Mouse (Mus musculus): ENCODE measurements at regions not wholly inside any gene's neighbourhood (a gene's known extent, or its start where the extent isn't known, plus 50 kb on each side); places are given as distances from the start of the nearest gene placed in this dataset.
"Not testable (repeated sequence)": the region's sequence is repeated elsewhere in the genome, so short reads cannot be mapped to it uniquely, and the experiment has no call there.

DNA sequence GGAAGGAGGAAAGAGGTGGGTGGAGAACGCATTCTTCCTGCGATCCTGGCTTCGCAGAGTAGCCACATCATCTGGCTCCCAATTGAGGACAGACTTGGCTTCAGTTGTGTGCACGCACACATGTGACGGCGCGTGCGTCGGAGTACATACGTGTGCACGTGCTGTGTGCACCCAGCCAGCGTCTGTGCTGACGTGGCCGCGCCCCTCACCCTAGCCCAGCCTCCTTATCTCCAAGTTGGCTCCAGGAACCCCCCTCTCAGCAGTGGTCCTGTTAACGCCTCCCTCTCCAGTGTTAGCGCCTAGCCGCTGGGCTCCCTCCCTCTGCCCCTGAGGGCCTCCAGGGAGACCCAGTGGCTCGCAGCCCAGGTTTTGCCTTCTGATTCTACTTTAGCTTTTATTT is 63.1 kb upstream of the Col1a1 start:
- peak overlapping the region; percentile 29 for H3K4me2 ChIP-seq (ENCODE audit: low read depth, low read length)
- no peaks in the 10 kb centered on the region for H3K9me3 ChIP-seq (replicated peaks; ENCODE audit: control insufficient read depth, low read length)
- no peaks in the 10 kb centered on the region; the same call in 1 of the 2 replicates for H3K27me3 ChIP-seq (ENCODE audit: control insufficient read depth, insufficient read depth, low read length)
- H3K36me3 ChIP-seq (replicated peaks; ENCODE audit: control insufficient read depth, insufficient read depth, low read depth, low read length) = no peaks in the 10 kb centered on the region
- H3K4me1 ChIP-seq (ENCODE audit: control insufficient read depth, insufficient read depth, low read length) = peaks cover 3% of the 10 kb centered on the region; the same call in 1 of the 2 replicates
- 1% methylated on average over 19 of the region's 19 CpGs for WGBS
- DNase-seq (ENCODE audit: low spot score) = peak; percentile 59
- peak overlapping the region; percentile 42; the same call in 1 of the 2 replicates for H3K9ac ChIP-seq (replicated peaks; ENCODE audit: low read length)
- H3K4me3 ChIP-seq (ENCODE audit: low read depth, low read length) = no peak overlapping the region
- no peak overlapping the region for H3K27ac ChIP-seq (replicated peaks; ENCODE audit: low read depth, low read length)
- no peak for ATAC-seq (replicated peaks; ENCODE audit: insufficient number of reproducible peaks, low FRiP score, low TSS enrichment, low read depth)

DNA sequence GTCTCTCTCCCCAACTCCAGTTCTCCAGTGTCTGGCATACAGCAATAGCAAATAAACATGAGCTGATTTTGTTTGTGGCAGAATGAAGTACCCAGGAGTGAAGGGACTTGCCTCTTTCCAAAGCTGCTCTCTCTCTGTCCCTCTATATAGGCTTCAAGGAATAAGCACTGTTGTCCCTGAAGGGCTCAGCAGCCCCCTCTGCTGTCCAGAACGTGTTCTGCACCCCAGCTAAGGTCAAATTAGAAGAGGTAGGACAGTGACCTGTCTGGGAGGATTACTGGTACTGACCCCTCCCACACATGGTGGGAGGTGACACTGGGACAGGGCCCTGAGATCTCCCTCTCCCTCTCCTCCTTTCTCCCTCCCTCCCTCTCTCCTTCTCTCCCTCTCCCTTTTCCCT is 65.7 kb upstream of the Col1a1 start:
- H3K9me3 ChIP-seq (replicated peaks; ENCODE audit: control insufficient read depth, low read length) = no peaks in the 10 kb centered on the region
- H3K36me3 ChIP-seq (replicated peaks; ENCODE audit: control insufficient read depth, insufficient read depth, low read depth, low read length) = no peaks in the 10 kb centered on the region
- ATAC-seq (replicated peaks; ENCODE audit: insufficient number of reproducible peaks, low FRiP score, low TSS enrichment, low read depth) (no peak), DNase-seq (ENCODE audit: low spot score) (peak; percentile 66)
- H3K27me3 ChIP-seq (ENCODE audit: control insufficient read depth, insufficient read depth, low read length) = no peaks in the 10 kb centered on the region; the same call in 1 of the 2 replicates
- H3K27ac ChIP-seq (replicated peaks; ENCODE audit: low read depth, low read length) = no peak overlapping the region
- no peak overlapping the region for H3K4me3 ChIP-seq (ENCODE audit: low read depth, low read length)
- no peak overlapping the region for H3K9ac ChIP-seq (replicated peaks; ENCODE audit: low read length)
- peaks cover 3% of the 10 kb centered on the region; the same call in 1 of the 2 replicates for H3K4me1 ChIP-seq (ENCODE audit: control insufficient read depth, insufficient read depth, low read length)
- 4% methylated on average over 1 of the region's 1 CpGs for WGBS
- H3K4me2 ChIP-seq (ENCODE audit: low read depth, low read length) = no peak overlapping the region

DNA sequence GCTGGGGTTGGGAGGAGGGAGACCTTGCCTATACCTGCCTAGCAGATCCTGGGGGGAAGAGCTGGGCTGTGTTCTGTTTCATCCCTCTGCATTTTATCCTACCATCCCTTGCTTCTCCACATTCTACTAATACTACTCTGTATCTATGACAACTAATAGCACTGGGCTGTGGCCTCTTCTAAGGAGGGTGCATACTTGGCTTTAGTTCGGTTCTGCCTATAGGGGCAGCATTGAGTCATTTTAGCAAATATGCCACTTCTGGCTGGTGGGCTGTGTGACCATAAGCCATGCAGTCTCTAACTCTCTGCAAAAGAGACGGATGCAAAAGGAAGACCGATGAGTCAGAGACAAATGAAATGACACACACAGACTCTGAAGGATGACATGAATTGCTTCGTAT is 66.2 kb upstream of the Col1a1 start:
- not testable (repeated sequence) for H3K4me2 ChIP-seq (ENCODE audit: low read depth, low read length); H3K4me1 ChIP-seq (ENCODE audit: control insufficient read depth, insufficient read depth, low read length); H3K9me3 ChIP-seq (replicated peaks; ENCODE audit: control insufficient read depth, low read length); H3K36me3 ChIP-seq (replicated peaks; ENCODE audit: control insufficient read depth, insufficient read depth, low read depth, low read length); H3K9ac ChIP-seq (replicated peaks; ENCODE audit: low read length); H3K27ac ChIP-seq (replicated peaks; ENCODE audit: low read depth, low read length); H3K27me3 ChIP-seq (ENCODE audit: control insufficient read depth, insufficient read depth, low read length); ATAC-seq (replicated peaks; ENCODE audit: insufficient number of reproducible peaks, low FRiP score, low TSS enrichment, low read depth); H3K4me3 ChIP-seq (ENCODE audit: low read depth, low read length)
- WGBS = 12% methylated on average over 4 of the region's 4 CpGs
- peak; percentile 63 for DNase-seq (ENCODE audit: low spot score)

DNA sequence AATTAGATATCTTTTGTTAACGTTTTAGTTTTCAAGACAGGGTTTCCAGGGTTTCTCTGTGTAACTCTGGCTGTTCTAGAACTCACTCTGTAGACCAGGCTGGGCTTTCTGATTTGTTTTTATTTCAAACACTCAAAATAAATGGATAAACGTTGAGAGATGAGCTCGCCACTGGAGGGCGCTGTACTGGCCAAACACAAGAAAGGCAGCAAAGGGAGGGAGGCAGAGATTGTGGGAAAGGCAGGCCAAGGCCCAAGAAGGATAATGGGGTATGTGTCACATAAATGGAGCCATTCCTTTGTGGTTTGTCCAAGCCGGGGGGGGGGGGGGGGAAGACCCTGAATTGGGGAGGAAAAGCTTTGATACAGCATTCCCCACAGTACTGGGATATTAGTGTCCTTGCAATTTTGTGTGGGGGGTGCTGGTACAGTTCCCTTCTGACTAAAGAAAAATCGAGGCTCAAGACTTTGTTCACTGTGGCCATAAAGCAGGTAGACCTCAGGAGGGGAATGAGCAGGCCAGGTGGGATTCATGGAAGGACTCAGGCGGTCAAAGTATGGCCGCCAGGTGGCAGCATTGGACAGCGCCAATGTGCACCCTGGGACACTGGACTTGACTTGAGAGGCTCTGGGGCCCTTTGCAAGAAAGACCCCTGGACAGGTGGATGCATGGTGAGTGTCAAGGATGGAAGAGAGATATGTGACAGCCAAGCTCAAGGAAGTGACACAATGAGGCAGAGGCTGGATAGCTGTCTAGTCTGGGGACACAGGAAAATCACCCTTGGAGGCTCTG is 69.7 kb upstream of the Col1a1 start:
- whole genome bisulfite sequencing = 10% methylated on average over 8 of the region's 9 CpGs

DNA sequence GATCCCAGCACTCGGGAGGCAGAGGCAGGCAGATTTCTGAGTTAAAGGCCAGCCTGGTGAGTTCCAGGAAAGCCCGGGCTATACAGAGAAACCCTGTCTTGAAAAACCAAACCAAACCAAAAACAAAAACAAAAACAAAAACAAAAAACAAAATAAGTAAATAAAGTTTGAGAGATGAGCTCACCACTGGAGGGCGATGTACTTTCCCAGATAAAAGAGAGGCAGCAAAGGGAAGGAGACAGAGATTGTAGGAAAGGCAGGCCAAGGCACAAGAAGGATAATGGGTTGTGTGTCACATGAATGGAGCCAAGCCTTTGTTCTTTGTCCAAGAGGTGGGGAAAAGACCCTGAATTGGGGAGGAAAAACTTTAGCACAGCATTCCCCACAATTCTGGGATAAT is 67.6 kb upstream of the Tmem92 start:
- no peak overlapping the region for H3K4me3 ChIP-seq (ENCODE audit: low read depth, low read length)
- H3K36me3 ChIP-seq (replicated peaks; ENCODE audit: control insufficient read depth, insufficient read depth, low read depth, low read length) = no peaks in the 10 kb centered on the region
- ATAC-seq (replicated peaks; ENCODE audit: insufficient number of reproducible peaks, low FRiP score, low TSS enrichment, low read depth) (no peak), DNase-seq (ENCODE audit: low spot score) (no peak)
- H3K9me3 ChIP-seq (replicated peaks; ENCODE audit: control insufficient read depth, low read length) = no peaks in the 10 kb centered on the region
- no peak overlapping the region for H3K9ac ChIP-seq (replicated peaks; ENCODE audit: low read length)
- H3K4me1 ChIP-seq (ENCODE audit: control insufficient read depth, insufficient read depth, low read length) = no peaks in the 10 kb centered on the region
- H3K27ac ChIP-seq (replicated peaks; ENCODE audit: low read depth, low read length) = no peak overlapping the region
- no peak overlapping the region for H3K4me2 ChIP-seq (ENCODE audit: low read depth, low read length)
- H3K27me3 ChIP-seq (ENCODE audit: control insufficient read depth, insufficient read depth, low read length) = no peaks in the 10 kb centered on the region
- WGBS = 91% methylated on average over 3 of the region's 3 CpGs

More for the DNA sequence above, 69.7 kb upstream of the Col1a1 start:
- Histone ChIP-seq H3K36me3 (replicated peaks; ENCODE audit: control insufficient read depth, insufficient read depth, low read depth, low read length) (no peaks in the 10 kb centered on the region), H3K9ac (replicated peaks; ENCODE audit: low read length) (no peak overlapping the region), H3K4me1 (ENCODE audit: control insufficient read depth, insufficient read depth, low read length) (no peaks in the 10 kb centered on the region), H3K27me3 (ENCODE audit: control insufficient read depth, insufficient read depth, low read length) (no peaks in the 10 kb centered on the region), H3K9me3 (replicated peaks; ENCODE audit: control insufficient read depth, low read length) (no peaks in the 10 kb centered on the region), H3K4me2 (ENCODE audit: low read depth, low read length) (no peak overlapping the region), H3K4me3 (ENCODE audit: low read depth, low read length) (no peak overlapping the region), H3K27ac (replicated peaks; ENCODE audit: low read depth, low read length) (no peak overlapping the region)
- DNase-seq (ENCODE audit: low spot score) = peak; percentile 88
- peak; percentile 76 for ATAC-seq (replicated peaks; ENCODE audit: insufficient number of reproducible peaks, low FRiP score, low TSS enrichment, low read depth)

DNA sequence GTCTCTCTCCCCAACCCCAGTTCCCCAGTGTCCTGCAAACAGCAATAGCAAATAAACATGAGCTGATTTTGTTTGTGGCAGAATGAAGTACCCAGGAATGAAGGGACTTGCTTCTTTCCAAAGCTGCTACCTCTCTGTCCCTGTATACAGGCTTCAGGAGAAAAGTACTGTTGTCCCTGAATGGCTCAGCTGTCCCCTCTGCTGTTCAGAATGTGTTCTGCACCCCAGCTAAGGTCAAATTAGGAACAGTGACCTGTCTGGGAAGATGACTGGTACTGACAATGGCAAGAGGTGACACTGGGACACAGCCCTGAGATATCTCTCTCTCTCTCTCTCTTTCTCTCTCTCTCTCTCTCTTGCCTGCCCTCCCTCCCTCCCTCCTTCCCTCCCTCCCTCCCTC is 56.6 kb upstream of the Tmem92 start:
- H3K27ac ChIP-seq (replicated peaks; ENCODE audit: low read depth, low read length) = no peak overlapping the region
- no peaks in the 10 kb centered on the region for H3K4me1 ChIP-seq (ENCODE audit: control insufficient read depth, insufficient read depth, low read length)
- DNase-seq (ENCODE audit: low spot score) = no peak
- no peak overlapping the region for H3K4me3 ChIP-seq (ENCODE audit: low read depth, low read length)
- H3K9ac ChIP-seq (replicated peaks; ENCODE audit: low read length) = no peak overlapping the region
- no peaks in the 10 kb centered on the region for H3K9me3 ChIP-seq (replicated peaks; ENCODE audit: control insufficient read depth, low read length)
- no peak for ATAC-seq (replicated peaks; ENCODE audit: insufficient number of reproducible peaks, low FRiP score, low TSS enrichment, low read depth)
- H3K4me2 ChIP-seq (ENCODE audit: low read depth, low read length) = no peak overlapping the region
- no peaks in the 10 kb centered on the region for H3K27me3 ChIP-seq (ENCODE audit: control insufficient read depth, insufficient read depth, low read length)
- no peaks in the 10 kb centered on the region for H3K36me3 ChIP-seq (replicated peaks; ENCODE audit: control insufficient read depth, insufficient read depth, low read depth, low read length)

DNA sequence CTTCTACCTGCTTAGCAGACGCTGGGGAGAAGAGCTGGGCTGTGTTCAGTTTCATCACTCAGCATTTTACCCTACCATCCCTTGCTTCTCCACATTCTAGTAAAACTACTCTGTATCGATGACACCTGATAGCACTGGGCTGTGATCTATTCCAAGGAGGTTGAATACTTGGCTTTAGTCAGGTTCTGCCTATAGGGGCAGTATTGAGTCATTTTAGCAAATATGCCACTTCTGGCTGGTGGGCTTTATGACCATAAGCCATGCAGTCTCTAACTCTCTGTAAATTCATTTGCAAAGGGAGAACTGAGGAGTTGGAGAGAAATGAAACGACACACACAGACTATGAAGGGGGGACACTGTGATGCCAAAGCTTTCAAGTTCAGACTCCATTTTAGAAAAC is 55.6 kb upstream of the Tmem92 start:
- no peak overlapping the region for H3K9ac ChIP-seq (replicated peaks; ENCODE audit: low read length)
- H3K27ac ChIP-seq (replicated peaks; ENCODE audit: low read depth, low read length) = no peak overlapping the region
- H3K4me2 ChIP-seq (ENCODE audit: low read depth, low read length) = no peak overlapping the region
- no peaks in the 10 kb centered on the region for H3K4me1 ChIP-seq (ENCODE audit: control insufficient read depth, insufficient read depth, low read length)
- WGBS = 54% methylated on average over 3 of the region's 3 CpGs
- H3K27me3 ChIP-seq (ENCODE audit: control insufficient read depth, insufficient read depth, low read length) = no peaks in the 10 kb centered on the region
- no peak overlapping the region for H3K4me3 ChIP-seq (ENCODE audit: low read depth, low read length)
- peak; percentile 58 for DNase-seq (ENCODE audit: low spot score)
- no peaks in the 10 kb centered on the region for H3K36me3 ChIP-seq (replicated peaks; ENCODE audit: control insufficient read depth, insufficient read depth, low read depth, low read length)
- ATAC-seq (replicated peaks; ENCODE audit: insufficient number of reproducible peaks, low FRiP score, low TSS enrichment, low read depth) = no peak
- H3K9me3 ChIP-seq (replicated peaks; ENCODE audit: control insufficient read depth, low read length) = no peaks in the 10 kb centered on the region

DNA sequence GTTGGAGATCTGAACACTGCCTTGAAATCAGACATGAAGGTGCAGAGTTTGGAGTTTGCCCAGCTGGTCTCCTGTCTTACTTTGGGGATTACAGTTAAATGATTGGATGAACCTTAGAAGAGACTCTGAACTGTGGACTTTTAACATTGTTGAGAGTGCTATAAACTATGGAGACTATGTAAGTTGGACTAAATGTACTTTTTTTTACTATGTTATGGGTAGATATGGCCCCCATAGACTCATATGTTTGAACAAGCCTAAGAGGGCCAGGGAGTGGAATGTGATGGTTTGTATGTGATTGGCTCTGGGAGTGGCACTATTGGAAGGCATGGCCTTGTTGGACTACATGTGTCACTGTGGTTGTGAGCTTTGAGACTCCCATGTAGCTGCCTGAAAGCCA is 53.8 kb upstream of the Tmem92 start:
- H3K4me2 ChIP-seq (ENCODE audit: low read depth, low read length) = no peak overlapping the region
- H3K9ac ChIP-seq (replicated peaks; ENCODE audit: low read length) = no peak overlapping the region
- H3K4me3 ChIP-seq (ENCODE audit: low read depth, low read length) = no peak overlapping the region
- no peak for ATAC-seq (replicated peaks; ENCODE audit: insufficient number of reproducible peaks, low FRiP score, low TSS enrichment, low read depth)
- no peaks in the 10 kb centered on the region for H3K4me1 ChIP-seq (ENCODE audit: control insufficient read depth, insufficient read depth, low read length)
- no peak overlapping the region for H3K27ac ChIP-seq (replicated peaks; ENCODE audit: low read depth, low read length)
- H3K27me3 ChIP-seq (ENCODE audit: control insufficient read depth, insufficient read depth, low read length) = no peaks in the 10 kb centered on the region
- no peak for DNase-seq (ENCODE audit: low spot score)
- H3K36me3 ChIP-seq (replicated peaks; ENCODE audit: control insufficient read depth, insufficient read depth, low read depth, low read length) = no peaks in the 10 kb centered on the region
- no peaks in the 10 kb centered on the region for H3K9me3 ChIP-seq (replicated peaks; ENCODE audit: control insufficient read depth, low read length)

Measured in embryonic facial prominence, embryonic 11.5 days (tissue).